Mouse (Mus musculus): ENCODE measurements around the gene Pappa. TPM values are rescaled to one million over a fixed set of nuclear protein-coding genes. Genes with fewer than 3 reads are reported as not detected.
A peak's percentile ranks its signal among the peaks of the same experiment; 100 is the strongest.

Gene Pappa
- polyA plus RNA-seq, 1 experiment from 2014 or later = 2.0 TPM

DNA sequence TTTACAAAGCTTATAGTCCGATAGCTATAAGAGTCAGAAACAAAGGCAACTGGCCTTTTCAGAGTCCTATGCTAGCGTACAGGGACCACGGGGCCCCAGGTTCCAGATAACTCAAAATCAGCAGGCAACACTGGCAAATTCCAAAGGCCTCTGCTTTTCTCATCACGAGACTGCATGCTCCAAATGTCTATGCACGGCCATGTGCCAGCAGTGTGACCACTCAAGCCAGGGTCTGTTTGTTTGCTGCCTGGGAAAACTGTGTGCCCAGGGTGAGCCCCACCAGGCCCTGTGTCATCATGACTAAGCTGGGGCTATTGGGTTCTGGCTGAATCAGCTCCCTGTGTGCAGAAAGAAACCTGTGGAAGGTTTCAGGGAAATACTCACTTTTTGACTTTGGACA, 35.5 kb downstream of the Pappa start:
- ATAC-seq (ENCODE audit: low FRiP score, low TSS enrichment) = no peak
- no peaks in the 10 kb centered on the region for H3K36me3 ChIP-seq (ENCODE audit: insufficient read depth, low read length)
- no peaks in the 10 kb centered on the region for H3K9me3 ChIP-seq (ENCODE audit: low read length)
- H3K27ac ChIP-seq (ENCODE audit: low read length) = no peak overlapping the region
- no peak overlapping the region for H3K9ac ChIP-seq (replicated peaks; ENCODE audit: low read length)
- no peaks in the 10 kb centered on the region for H3K4me1 ChIP-seq (ENCODE audit: insufficient read depth, low read length)
- H3K27me3 ChIP-seq (ENCODE audit: insufficient read depth, low read length) = no peaks in the 10 kb centered on the region
- WGBS = 71% methylated on average over 5 of the region's 5 CpGs
- no peak overlapping the region for H3K4me3 ChIP-seq (ENCODE audit: low read length)
- no peak overlapping the region for H3K4me2 ChIP-seq (replicated peaks; ENCODE audit: low read depth, low read length)

DNA sequence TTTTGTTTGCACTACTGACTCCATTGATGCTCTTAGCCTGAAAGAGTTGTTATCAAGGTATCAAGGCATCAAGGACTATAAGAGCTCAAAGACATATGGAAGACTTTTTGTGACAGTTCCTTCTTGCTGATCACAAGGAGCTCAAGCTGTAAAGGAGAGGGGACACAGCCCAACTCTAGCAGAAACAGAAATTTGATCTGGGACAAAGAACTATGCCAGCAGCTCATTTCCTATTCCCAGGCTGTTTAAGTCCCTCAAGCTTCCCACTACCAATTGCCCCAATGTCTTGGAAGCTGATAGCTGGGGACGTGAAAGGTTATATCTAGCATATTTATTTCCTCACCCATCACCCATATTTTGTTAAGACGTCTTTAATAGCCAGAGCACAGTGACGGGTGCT, 39.7 kb downstream of the Pappa start:
- Histone ChIP-seq H3K4me1 (ENCODE audit: insufficient read depth, low read length) (0 out of 2 replicates have a peak, but pooled peaks cover 2% of the 10 kb centered on the region), H3K4me3 (ENCODE audit: low read length) (no peak overlapping the region), H3K9ac (replicated peaks; ENCODE audit: low read length) (no peak overlapping the region), H3K9me3 (ENCODE audit: low read length) (no peaks in the 10 kb centered on the region), H3K27ac (ENCODE audit: low read length) (no peak overlapping the region), H3K36me3 (ENCODE audit: insufficient read depth, low read length) (no peaks in the 10 kb centered on the region), H3K27me3 (ENCODE audit: insufficient read depth, low read length) (no peaks in the 10 kb centered on the region), H3K4me2 (replicated peaks; ENCODE audit: low read depth, low read length) (no peak overlapping the region)
- WGBS = 31% methylated on average over 3 of the region's 3 CpGs
- no peak for ATAC-seq (ENCODE audit: low FRiP score, low TSS enrichment)

DNA sequence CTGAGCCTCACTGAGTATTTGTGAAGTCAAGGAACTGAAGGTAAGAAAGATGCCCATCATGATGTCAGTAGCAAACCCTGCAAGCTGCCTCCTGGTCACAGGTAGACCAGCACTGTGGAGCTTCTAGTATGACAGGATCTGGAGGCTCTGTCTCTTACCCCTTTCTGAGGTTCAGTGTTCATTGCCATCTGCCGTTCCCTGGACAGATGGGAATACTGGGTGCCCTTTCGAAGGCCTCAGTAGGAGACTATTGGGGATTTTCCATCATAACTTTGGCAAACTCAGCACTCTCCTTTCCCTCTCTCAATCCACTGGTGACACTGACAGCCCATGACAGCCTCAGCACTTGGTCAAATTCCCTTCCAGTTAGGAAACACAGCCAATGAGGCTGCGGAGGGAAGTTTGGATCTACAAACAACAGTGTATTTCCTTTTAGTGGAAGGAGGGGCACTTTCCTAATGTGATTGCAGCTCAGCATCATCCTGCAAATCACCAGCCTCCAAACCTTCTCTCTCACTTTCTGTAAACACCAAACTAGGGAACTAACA, 42.4 kb downstream of the Pappa start:
- Histone ChIP-seq H3K9ac (replicated peaks; ENCODE audit: low read length) (no peak overlapping the region), H3K4me3 (ENCODE audit: low read length) (no peak overlapping the region), H3K9me3 (ENCODE audit: low read length) (no peaks in the 10 kb centered on the region), H3K4me2 (replicated peaks; ENCODE audit: low read depth, low read length) (no peak overlapping the region), H3K27me3 (ENCODE audit: insufficient read depth, low read length) (no peaks in the 10 kb centered on the region), H3K4me1 (ENCODE audit: insufficient read depth, low read length) (0 out of 2 replicates have a peak, but pooled peaks cover 2% of the 10 kb centered on the region), H3K27ac (ENCODE audit: low read length) (no peak overlapping the region), H3K36me3 (ENCODE audit: insufficient read depth, low read length) (no peaks in the 10 kb centered on the region)
- WGBS = 83% methylated on average over 3 of the region's 3 CpGs
- ATAC-seq (ENCODE audit: low FRiP score, low TSS enrichment) = no peak

DNA sequence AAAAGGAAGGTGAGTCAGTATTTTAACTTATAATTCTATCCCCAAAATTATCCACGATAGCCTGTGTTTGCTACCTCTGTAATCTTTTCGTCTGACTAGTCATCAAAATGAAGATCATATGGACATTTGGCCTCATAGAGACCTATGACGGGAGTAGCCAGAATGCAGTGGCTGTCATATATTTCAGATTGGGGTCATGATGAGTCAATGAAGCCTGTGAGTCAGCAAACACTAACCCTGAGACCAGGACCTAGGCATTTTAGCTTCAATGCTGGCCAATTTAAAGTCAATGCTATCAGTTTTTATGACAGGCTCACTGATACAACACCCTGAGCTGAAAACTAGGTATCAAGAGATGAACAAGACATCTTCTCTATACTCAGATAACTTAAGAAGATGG, 50.5 kb downstream of the Pappa start:
- H3K4me3 ChIP-seq (ENCODE audit: low read length) = no peak overlapping the region
- no peak overlapping the region for H3K4me2 ChIP-seq (replicated peaks; ENCODE audit: low read depth, low read length)
- 80% methylated on average over 3 of the region's 3 CpGs for WGBS
- no peaks in the 10 kb centered on the region for H3K4me1 ChIP-seq (ENCODE audit: insufficient read depth, low read length)
- no peak overlapping the region for H3K27ac ChIP-seq (ENCODE audit: low read length)
- no peaks in the 10 kb centered on the region for H3K9me3 ChIP-seq (ENCODE audit: low read length)
- no peaks in the 10 kb centered on the region for H3K36me3 ChIP-seq (ENCODE audit: insufficient read depth, low read length)
- H3K27me3 ChIP-seq (ENCODE audit: insufficient read depth, low read length) = no peaks in the 10 kb centered on the region
- H3K9ac ChIP-seq (replicated peaks; ENCODE audit: low read length) = no peak overlapping the region
- ATAC-seq (ENCODE audit: low FRiP score, low TSS enrichment) = no peak

DNA sequence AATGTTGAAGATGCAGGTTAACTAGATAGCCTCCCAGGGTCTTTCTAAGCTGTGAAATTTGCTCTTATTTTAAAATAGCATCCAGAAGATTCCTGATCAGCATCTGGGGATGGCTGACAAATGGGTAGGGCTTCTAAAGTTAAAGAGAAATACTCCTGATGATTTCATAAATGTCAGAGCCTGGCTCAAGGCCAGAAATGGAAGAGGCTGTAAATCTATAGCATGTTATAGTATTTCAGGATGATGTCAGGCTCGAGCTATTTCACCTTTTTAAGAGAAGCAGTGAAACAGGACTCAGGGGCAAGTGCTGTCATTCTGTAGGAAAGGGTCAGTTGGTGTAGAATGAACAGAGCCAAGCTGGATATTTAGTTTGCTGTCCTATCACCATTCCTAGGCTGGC, 54.2 kb downstream of the Pappa start:
- H3K4me2 ChIP-seq (replicated peaks; ENCODE audit: low read depth, low read length) = no peak overlapping the region
- 11% methylated on average over 1 of the region's 1 CpGs for WGBS
- peaks cover 2% of the 10 kb centered on the region; the same call in 1 of the 2 replicates for H3K4me1 ChIP-seq (ENCODE audit: insufficient read depth, low read length)
- no peak for ATAC-seq (ENCODE audit: low FRiP score, low TSS enrichment)
- no peak overlapping the region for H3K4me3 ChIP-seq (ENCODE audit: low read length)
- H3K9me3 ChIP-seq (ENCODE audit: low read length) = no peaks in the 10 kb centered on the region
- H3K27ac ChIP-seq (ENCODE audit: low read length) = no peak overlapping the region
- no peak overlapping the region for H3K9ac ChIP-seq (replicated peaks; ENCODE audit: low read length)
- no peaks in the 10 kb centered on the region for H3K27me3 ChIP-seq (ENCODE audit: insufficient read depth, low read length)
- no peaks in the 10 kb centered on the region for H3K36me3 ChIP-seq (ENCODE audit: insufficient read depth, low read length)

DNA sequence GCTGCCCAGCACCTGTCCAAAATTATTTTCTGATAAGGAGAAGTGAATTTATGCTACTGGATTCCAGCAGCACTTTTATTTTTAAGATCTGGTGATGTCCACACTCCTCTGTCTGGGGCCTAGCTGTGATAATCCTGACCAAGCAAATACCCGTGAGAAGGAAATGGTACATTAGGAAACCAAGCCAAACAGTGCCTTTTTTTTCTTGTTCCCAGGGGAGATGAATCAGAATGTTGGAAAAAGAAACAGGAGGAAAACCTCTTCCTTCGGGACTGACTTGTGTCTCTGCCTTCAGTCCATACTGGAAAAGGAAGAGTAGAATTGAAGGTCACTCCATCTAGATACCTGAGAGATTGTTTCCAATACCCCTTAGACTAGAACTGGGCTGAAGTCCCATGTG, 63.3 kb downstream of the Pappa start:
- H3K4me3 ChIP-seq (ENCODE audit: low read length) = no peak overlapping the region
- H3K9me3 ChIP-seq (ENCODE audit: low read length) = no peaks in the 10 kb centered on the region
- H3K27me3 ChIP-seq (ENCODE audit: insufficient read depth, low read length) = no peaks in the 10 kb centered on the region
- WGBS = 57% methylated on average over 2 of the region's 2 CpGs
- no peak for ATAC-seq (ENCODE audit: low FRiP score, low TSS enrichment)
- H3K9ac ChIP-seq (replicated peaks; ENCODE audit: low read length) = no peak overlapping the region
- no peak overlapping the region for H3K4me2 ChIP-seq (replicated peaks; ENCODE audit: low read depth, low read length)
- no peaks in the 10 kb centered on the region for H3K36me3 ChIP-seq (ENCODE audit: insufficient read depth, low read length)
- no peak overlapping the region for H3K27ac ChIP-seq (ENCODE audit: low read length)
- H3K4me1 ChIP-seq (ENCODE audit: insufficient read depth, low read length) = peaks cover 3% of the 10 kb centered on the region; the same call in 1 of the 2 replicates

DNA sequence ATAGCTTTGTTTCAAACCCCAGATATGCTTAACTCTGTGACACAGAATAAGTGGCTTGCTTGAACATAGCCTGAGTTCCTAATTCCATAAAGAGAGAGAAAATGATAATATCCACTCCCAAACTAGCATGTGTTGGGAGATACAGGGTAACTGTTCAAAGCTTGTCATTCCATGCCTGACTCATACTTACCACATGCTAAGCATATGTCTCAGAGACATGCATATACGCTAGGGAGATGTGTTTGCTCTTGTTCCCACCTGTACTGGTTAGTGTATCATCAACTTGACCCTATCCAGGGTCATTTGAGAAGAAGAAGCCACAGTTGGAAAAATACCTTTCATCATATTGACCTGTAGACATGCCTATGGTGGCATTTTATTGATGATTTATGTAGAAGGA, 63.7 kb downstream of the Pappa start:
- WGBS = 88% methylated on average over 1 of the region's 1 CpGs
- ATAC-seq (ENCODE audit: low FRiP score, low TSS enrichment) = no peak
- H3K4me1 ChIP-seq (ENCODE audit: insufficient read depth, low read length) = peaks cover 3% of the 10 kb centered on the region; the same call in 1 of the 2 replicates

DNA sequence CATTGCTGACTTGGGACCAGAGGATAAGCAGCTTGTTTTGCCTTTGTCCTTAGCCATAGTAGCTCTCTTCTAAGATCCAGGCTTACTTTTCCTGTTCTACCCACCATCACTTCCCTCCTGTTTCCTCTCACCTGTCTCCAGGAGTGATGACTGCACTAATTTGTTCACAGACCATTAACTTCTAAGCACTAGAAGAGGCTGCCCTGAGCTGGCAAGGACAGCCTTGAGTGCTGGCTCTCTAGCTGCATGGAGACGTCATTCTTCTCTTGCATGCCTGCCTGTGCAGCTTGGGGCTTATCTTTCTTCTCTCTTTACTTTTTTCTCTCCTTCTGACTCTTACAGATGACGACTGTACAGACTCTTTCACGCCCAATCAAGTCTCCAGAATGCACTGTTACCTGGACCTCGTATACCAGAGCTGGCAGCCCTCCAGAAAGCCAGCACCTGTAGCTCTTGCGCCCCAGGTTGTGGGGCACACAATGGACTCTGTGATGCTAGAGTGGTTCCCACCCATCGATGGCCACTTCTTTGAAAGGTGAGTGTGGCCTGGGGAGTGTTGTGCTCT, 65.0 kb downstream of the Pappa start:
- Histone ChIP-seq H3K9ac (replicated peaks; ENCODE audit: low read length) (no peak overlapping the region), H3K4me1 (ENCODE audit: insufficient read depth, low read length) (no peaks in the 10 kb centered on the region; the same call in 1 of the 2 replicates), H3K4me3 (ENCODE audit: low read length) (no peak overlapping the region), H3K4me2 (replicated peaks; ENCODE audit: low read depth, low read length) (no peak overlapping the region), H3K9me3 (ENCODE audit: low read length) (no peaks in the 10 kb centered on the region), H3K36me3 (ENCODE audit: insufficient read depth, low read length) (no peaks in the 10 kb centered on the region), H3K27me3 (ENCODE audit: insufficient read depth, low read length) (no peaks in the 10 kb centered on the region), H3K27ac (ENCODE audit: low read length) (0 out of 2 replicates have a peak overlapping the region, but pooled peaks have one; percentile 46)
- WGBS = 49% methylated on average over 6 of the region's 6 CpGs
- peak; percentile 93 for ATAC-seq (ENCODE audit: low FRiP score, low TSS enrichment)

More for the DNA sequence above, 63.7 kb downstream of the Pappa start:
- no peaks in the 10 kb centered on the region for H3K36me3 ChIP-seq (ENCODE audit: insufficient read depth, low read length)
- H3K4me3 ChIP-seq (ENCODE audit: low read length) = no peak overlapping the region
- no peak overlapping the region for H3K4me2 ChIP-seq (replicated peaks; ENCODE audit: low read depth, low read length)
- no peak overlapping the region for H3K9ac ChIP-seq (replicated peaks; ENCODE audit: low read length)
- no peak overlapping the region for H3K27ac ChIP-seq (ENCODE audit: low read length)
- H3K27me3 ChIP-seq (ENCODE audit: insufficient read depth, low read length) = no peaks in the 10 kb centered on the region
- no peaks in the 10 kb centered on the region for H3K9me3 ChIP-seq (ENCODE audit: low read length)

DNA sequence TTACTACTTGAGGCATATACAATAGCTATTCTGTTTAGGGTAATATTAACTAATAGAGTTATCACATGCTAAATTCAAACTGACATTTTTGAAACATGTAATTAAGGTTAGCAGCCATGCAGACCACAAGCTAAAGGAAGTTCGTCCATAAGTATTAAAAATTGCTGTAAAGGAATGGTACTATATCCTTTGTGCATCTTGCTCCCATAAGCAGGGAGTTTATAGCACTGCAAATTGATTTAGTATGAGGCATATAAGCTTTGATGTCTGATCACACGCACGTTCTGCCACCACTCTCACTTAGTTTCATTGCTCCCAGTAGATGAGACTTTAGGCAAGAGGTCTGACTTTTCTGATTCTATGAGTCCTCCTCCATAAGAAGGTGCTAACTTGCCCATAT, 68.8 kb downstream of the Pappa start:
- Histone ChIP-seq H3K4me2 (replicated peaks; ENCODE audit: low read depth, low read length) (no peak overlapping the region), H3K27ac (ENCODE audit: low read length) (no peak overlapping the region), H3K27me3 (ENCODE audit: insufficient read depth, low read length) (no peaks in the 10 kb centered on the region), H3K9me3 (ENCODE audit: low read length) (no peaks in the 10 kb centered on the region), H3K9ac (replicated peaks; ENCODE audit: low read length) (no peak overlapping the region), H3K36me3 (ENCODE audit: insufficient read depth, low read length) (no peaks in the 10 kb centered on the region), H3K4me3 (ENCODE audit: low read length) (no peak overlapping the region), H3K4me1 (ENCODE audit: insufficient read depth, low read length) (no peaks in the 10 kb centered on the region; the same call in 1 of the 2 replicates)
- no peak for ATAC-seq (ENCODE audit: low FRiP score, low TSS enrichment)
- 60% methylated on average over 3 of the region's 3 CpGs for WGBS

DNA sequence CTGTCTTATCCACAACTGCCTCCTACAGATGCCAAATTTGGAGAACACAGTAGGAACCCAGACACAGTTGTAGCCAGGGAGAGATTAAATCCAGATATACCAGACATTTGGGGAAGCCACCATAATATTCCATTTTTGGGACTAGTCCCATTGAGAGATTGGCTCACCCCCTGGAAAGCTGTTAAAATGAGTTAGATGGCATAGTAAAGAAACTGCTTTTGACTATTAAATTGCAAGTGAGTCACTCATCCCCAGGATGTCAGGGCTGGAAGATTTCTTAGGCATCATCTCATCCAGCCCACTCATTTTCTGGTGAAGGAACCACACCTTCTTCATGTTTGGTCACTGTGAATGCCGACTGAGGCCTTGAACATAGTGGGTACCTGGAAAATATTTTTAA, 72.0 kb downstream of the Pappa start:
- Histone ChIP-seq H3K4me1 (ENCODE audit: insufficient read depth, low read length) (no peaks in the 10 kb centered on the region), H3K4me3 (ENCODE audit: low read length) (no peak overlapping the region), H3K9ac (replicated peaks; ENCODE audit: low read length) (no peak overlapping the region), H3K27ac (ENCODE audit: low read length) (no peak overlapping the region), H3K9me3 (ENCODE audit: low read length) (no peaks in the 10 kb centered on the region), H3K27me3 (ENCODE audit: insufficient read depth, low read length) (no peaks in the 10 kb centered on the region), H3K36me3 (ENCODE audit: insufficient read depth, low read length) (no peaks in the 10 kb centered on the region), H3K4me2 (replicated peaks; ENCODE audit: low read depth, low read length) (no peak overlapping the region)
- ATAC-seq (ENCODE audit: low FRiP score, low TSS enrichment) = no peak
- WGBS = 90% methylated on average over 1 of the region's 1 CpGs

All from kidney, embryonic 16.5 days (tissue).